Mouse (Mus musculus): ENCODE data around the gene Gm49721. TPM values are rescaled to one million over a fixed set of nuclear protein-coding genes. Genes with fewer than 3 reads are reported as not detected.
"Not testable (repeated sequence)": the region's sequence is repeated elsewhere in the genome, so short reads cannot be mapped to it uniquely, and the experiment has no call there.

Gene Gm49721
- polyA plus RNA-seq, 1 experiment from 2014 or later: not detected

- H3K4me1 ChIP-seq; H3K27me3 ChIP-seq; H3K9ac ChIP-seq; H3K27ac ChIP-seq (replicated peaks); H3K4me2 ChIP-seq (replicated peaks); H3K4me3 ChIP-seq (replicated peaks); H3K36me3 ChIP-seq; ATAC-seq (ENCODE audit: insufficient number of reproducible peaks, low FRiP score, low TSS enrichment, low read depth); H3K9me3 ChIP-seq (replicated peaks): not testable (repeated sequence)
- WGBS: no CpG with 5 or more reads among the region's 12 CpGs
These were observed 106.9 kb downstream of the Gm49721 start for GRCm38 (mm10) chr17:7085469-7086168.

- not testable (repeated sequence) for ATAC-seq (ENCODE audit: insufficient number of reproducible peaks, low FRiP score, low TSS enrichment, low read depth); H3K27me3 ChIP-seq; H3K4me3 ChIP-seq (replicated peaks); H3K36me3 ChIP-seq; H3K4me1 ChIP-seq; H3K9me3 ChIP-seq (replicated peaks); H3K27ac ChIP-seq (replicated peaks); H3K9ac ChIP-seq; H3K4me2 ChIP-seq (replicated peaks)
- 73% methylated on average over 6 of the region's 8 CpGs for WGBS
These were observed 108.1 kb downstream of the Gm49721 start for GRCm38 (mm10) chr17:7086836-7087235.

Other genes with a start within 250 kb of the Gm49721 start
- 80.3 and 96.0 TPM in 2 replicates for gene Ezr, start 196.1 kb upstream of the Gm49721 start, polyA plus RNA-seq (2015; fragmentation: Nextera tagmentation; extraction: Ambion mirVana)
- 49.2 and 52.4 TPM in 2 replicates for gene Rsph3b, start 30.2 kb upstream of the Gm49721 start, polyA plus RNA-seq (2015; fragmentation: Nextera tagmentation; extraction: Ambion mirVana)
- 46.1 and 49.0 TPM in 2 replicates for gene Tagap1, start 17.7 kb upstream of the Gm49721 start, polyA plus RNA-seq (2015; fragmentation: Nextera tagmentation; extraction: Ambion mirVana)
- 219 TPM in 2 replicates for gene Rnaset2b, start 8.3 kb upstream of the Gm49721 start, polyA plus RNA-seq (2015; fragmentation: Nextera tagmentation; extraction: Ambion mirVana)
- gene Gm1604a, start 46.7 kb downstream of the Gm49721 start, polyA plus RNA-seq (2015; fragmentation: Nextera tagmentation; extraction: Ambion mirVana): not detected in 2 replicates
- gene Rps6ka2, start 191.2 kb downstream of the Gm49721 start, polyA plus RNA-seq (2015; fragmentation: Nextera tagmentation; extraction: Ambion mirVana): 9.1 and 9.8 TPM in 2 replicates

Data from embryonic facial prominence, embryonic 15.5 days (tissue).